Mouse (Mus musculus) mouse embryonic stem cell (cell line): ENCODE results near the gene Ropn1l.

Experiments used
- in situ Hi-C, 2 experiments: fragments of 300-500 bp; cut with MboI; formaldehyde crosslinking; loops; 1 replicate in 1 of 2; 3 replicates in 1 of 2; pipeline ENCODE4 v1.14.3; 2019 to 2020; ENCODE audit warnings: low sequenced_read_pairs in 2 of 2, low pct_unique_long_range_greater_than_20kb in 1 of 2, mixed read lengths in 1 of 2; ENCODE audit not compliant: unreplicated experiment in 1 of 2

Ropn1l gene

GRCm38 (mm10) chr15:31418686-31419024 lies 34.9 kb downstream of the Ropn1l start:
- in situ Hi-C loops = loop anchor here in 1 of 2 experiments (10.0 kb wide), 1 partner anchor 94 kb away; no protein-coding TSS in a partner anchor

GRCm38 (mm10) chr15:31417796-31418685 lies 35.5 kb downstream of the Ropn1l start:
- in situ Hi-C loops = loop anchor here in 1 of 2 experiments (10.0 kb wide), 1 partner anchor 93 kb away; no protein-coding TSS in a partner anchor

GRCm38 (mm10) chr15:31417409-31417795 lies 36.1 kb downstream of the Ropn1l start:
- in situ Hi-C loops = loop anchor here in 1 of 2 experiments (10.0 kb wide), 1 partner anchor 93 kb away; no protein-coding TSS in a partner anchor

GRCm38 (mm10) chr15:31415181-31415580 lies 38.4 kb downstream of the Ropn1l start:
- in situ Hi-C loops = loop anchor here in 1 of 2 experiments (10.0 kb wide), 1 partner anchor 90 kb away; no protein-coding TSS in a partner anchor

- in situ Hi-C loops = loop anchor here (5.0 to 10.0 kb wide), 3 partner anchors 37 to 90 kb away; no protein-coding TSS in a partner anchor
Measured at GRCm38 (mm10) chr15:31414179-31414898, 39.2 kb downstream of the Ropn1l start.

GRCm38 (mm10) chr15:31413662-31414061 lies 39.9 kb downstream of the Ropn1l start:
- in situ Hi-C loops = loop anchor here (5.0 to 10.0 kb wide), 3 partner anchors 36 to 89 kb away; no protein-coding TSS in a partner anchor

- in situ Hi-C loops = loop anchor here (5.0 to 10.0 kb wide), 3 partner anchors 36 to 88 kb away; no protein-coding TSS in a partner anchor
Measured at GRCm38 (mm10) chr15:31412933-31413332, 40.6 kb downstream of the Ropn1l start.

GRCm38 (mm10) chr15:31412436-31412835 lies 41.1 kb downstream of the Ropn1l start:
- in situ Hi-C loops = loop anchor here (5.0 to 10.0 kb wide), 3 partner anchors 35 to 88 kb away; no protein-coding TSS in a partner anchor

- in situ Hi-C loops = no loop called here
Measured at GRCm38 (mm10) chr15:31407490-31407889, 46.0 kb downstream of the Ropn1l start.

GRCm38 (mm10) chr15:31406881-31407280 lies 46.7 kb downstream of the Ropn1l start:
- in situ Hi-C loops = no loop called here

- in situ Hi-C loops = no loop called here
Measured at GRCm38 (mm10) chr15:31404346-31404745, 49.2 kb downstream of the Ropn1l start.

GRCm38 (mm10) chr15:31402200-31402892 lies 51.2 kb downstream of the Ropn1l start:
- in situ Hi-C loops = no loop called here

GRCm38 (mm10) chr15:31400974-31401373 lies 52.6 kb downstream of the Ropn1l start:
- in situ Hi-C loops = no loop called here

- in situ Hi-C loops = no loop called here
Measured at GRCm38 (mm10) chr15:31398769-31399168, 54.8 kb downstream of the Ropn1l start.

- in situ Hi-C loops = no loop called here
Measured at GRCm38 (mm10) chr15:31397379-31397778, 56.2 kb downstream of the Ropn1l start.

GRCm38 (mm10) chr15:31396755-31397154 lies 56.8 kb downstream of the Ropn1l start:
- in situ Hi-C loops = no loop called here

GRCm38 (mm10) chr15:31395986-31396385 lies 57.6 kb downstream of the Ropn1l start:
- in situ Hi-C loops = no loop called here

GRCm38 (mm10) chr15:31393402-31393801 lies 60.1 kb downstream of the Ropn1l start:
- in situ Hi-C loops = no loop called here
